15 mouse cellular contexts compared by ENCODE assay signal in genomic region chr11:121547925-121548324, GRCm38 (mm10). TPM values are rescaled to one million over a fixed set of nuclear protein-coding genes. Genes with fewer than 3 reads are reported as not detected.
DNase-seq lines count a peak whose midpoint lies in the region; ATAC-seq and TF ChIP-seq lines count a peak whose summit lies in the region.
"Had no signal": no experiment of that assay in that cellular context is flagged by ENCODE, and none has a peak within 500 bp of the region (broad histone marks: within the 10 kb centered on the region; RNA-seq: fewer than 3 reads in every experiment).

No protein-coding gene starts in this region.

- TF ChIP-seq CTCF in midbrain, postnatal 0 days (IDR thresholded peaks at IDR 0.05), result no peak
- TF ChIP-seq CTCF in liver, embryonic 14.5 days (IDR thresholded peaks at IDR 0.05; ENCODE audit: low read depth), result no peak

- peak overlapping the region; percentile 69 for H3K27ac ChIP-seq in midbrain, embryonic 10.5 days (replicated peaks)
- H3K27ac ChIP-seq in midbrain, postnatal 0 days (ENCODE audit: low read depth, low read length), result no peak overlapping the region
- peak overlapping the region; percentile 99 for H3K27ac ChIP-seq in liver, embryonic 14.5 days
- H3K27ac ChIP-seq: embryonic facial prominence, embryonic 13.5 days; heart, embryonic 15.5 days; hindbrain, embryonic 13.5 days; limb, embryonic 10.5 days; lung, embryonic 15.5 days had no signal

- H3K27me3 ChIP-seq in midbrain, embryonic 10.5 days (ENCODE audit: low read depth, poor library complexity, severe bottlenecking), result no peaks in the 10 kb centered on the region
- H3K27me3 ChIP-seq in midbrain, postnatal 0 days (ENCODE audit: insufficient read depth, low read length), result no peaks in the 10 kb centered on the region
- H3K27me3 ChIP-seq in liver, embryonic 14.5 days (ENCODE audit: control insufficient read depth, insufficient read depth, low read length), result no peaks in the 10 kb centered on the region
- H3K27me3 ChIP-seq: embryonic facial prominence, embryonic 13.5 days; heart, embryonic 15.5 days; hindbrain, embryonic 13.5 days; lung, embryonic 15.5 days had no signal

- DNase-seq in midbrain, embryonic 10.5 days (ENCODE audit: low spot score), result no peak
- DNase-seq in midbrain, postnatal 0 days (ENCODE audit: low spot score), result no peak
- DNase-seq in liver, embryonic 14.5 days (ENCODE audit: low read depth in 3 of 3, low spot score in 3 of 3), result peak; percentile 85 to 90 (median 87)
- DNase-seq in yolk sac, embryonic 10.5 days (ENCODE audit: low spot score), result peak; percentile 32
- no peak for DNase-seq in Muller cell, postnatal 12 days (ENCODE audit: inconsistent ontology term)
- no peak for DNase-seq in B cell, adult 2 months
- DNase-seq: adrenal gland, adult 2 months; forebrain, postnatal 0 days; gastrocnemius, postnatal 14 days had no signal

- WGBS in midbrain, embryonic 10.5 days, result 93% methylated on average over 4 of the region's 4 CpGs
- 97% methylated on average over 4 of the region's 4 CpGs for WGBS in midbrain, postnatal 0 days
- 19% methylated on average over 4 of the region's 4 CpGs for WGBS in liver, embryonic 14.5 days (ENCODE audit: insufficient replicate concordance)

- no peak overlapping the region for H3K9ac ChIP-seq in midbrain, postnatal 0 days (replicated peaks; ENCODE audit: low read length, poor library complexity, severe bottlenecking)
- peak overlapping the region; percentile 72 for H3K9ac ChIP-seq in liver, embryonic 14.5 days (replicated peaks)
- H3K9ac ChIP-seq: embryonic facial prominence, embryonic 13.5 days; forebrain, postnatal 0 days; heart, embryonic 15.5 days; hindbrain, embryonic 13.5 days; lung, embryonic 15.5 days had no signal

- ATAC-seq in midbrain, postnatal 0 days (ENCODE audit: low FRiP score), result no peak
- ATAC-seq in common myeloid progenitor, adult 5-6 weeks (replicated peaks; ENCODE audit: low read depth, poor library complexity, severe bottlenecking), result 0 out of 2 replicates have a peak, but pooled peaks have one; percentile 19
- peak; percentile 82 for ATAC-seq in liver, embryonic 14.5 days (ENCODE audit: insufficient read depth)
- ATAC-seq: forebrain, postnatal 0 days had no signal

- H3K4me2 ChIP-seq in midbrain, postnatal 0 days (ENCODE audit: low read depth, low read length, poor library complexity, severe bottlenecking), result no peak overlapping the region
- H3K4me2 ChIP-seq in liver, embryonic 14.5 days (ENCODE audit: low read depth), result peak overlapping the region; percentile 64
- H3K4me2 ChIP-seq: embryonic facial prominence, embryonic 13.5 days; heart, embryonic 15.5 days; hindbrain, embryonic 13.5 days; lung, embryonic 15.5 days had no signal

- H3K36me3 ChIP-seq in midbrain, embryonic 10.5 days, result peaks cover 6% of the 10 kb centered on the region
- H3K36me3 ChIP-seq in midbrain, postnatal 0 days (ENCODE audit: insufficient read depth, low read length), result peaks cover 11% of the 10 kb centered on the region; the same call in 1 of the 2 replicates
- peaks cover 8% of the 10 kb centered on the region for H3K36me3 ChIP-seq in liver, embryonic 14.5 days (replicated peaks; ENCODE audit: control insufficient read depth, insufficient read depth, low read depth)
- H3K36me3 ChIP-seq: heart, embryonic 15.5 days; lung, embryonic 15.5 days had no signal

- TF ChIP-seq EP300 in liver, embryonic 14.5 days (IDR thresholded peaks at IDR 0.05; ENCODE audit: low read depth), result peak; percentile 89

- no peak overlapping the region for H3K4me3 ChIP-seq in midbrain, embryonic 10.5 days
- no peak overlapping the region for H3K4me3 ChIP-seq in midbrain, postnatal 0 days (ENCODE audit: low read depth, low read length)
- 0 out of 4 replicates have a peak overlapping the region, but pooled peaks of 1 of the 2 experiments have one; percentile 20 for H3K4me3 ChIP-seq in liver, embryonic 14.5 days (ENCODE audit: insufficient read depth in 1 of 2, low read depth in 2 of 2, low read length in 2 of 2)
- H3K4me3 ChIP-seq: embryonic facial prominence, embryonic 13.5 days; heart, embryonic 15.5 days; hindbrain, embryonic 13.5 days; limb, embryonic 10.5 days; lung, embryonic 15.5 days had no signal

- H3K4me1 ChIP-seq in midbrain, embryonic 10.5 days, result peaks cover 33% of the 10 kb centered on the region
- peaks cover 16% of the 10 kb centered on the region; the same call in 1 of the 2 replicates for H3K4me1 ChIP-seq in midbrain, postnatal 0 days (ENCODE audit: insufficient read depth, low read length)
- peaks cover 68 to 74% of the 10 kb centered on the region in 2 experiments for H3K4me1 ChIP-seq in liver, embryonic 14.5 days (replicated peaks; ENCODE audit: control insufficient read depth in 2 of 2, insufficient read depth in 2 of 2, low read length in 1 of 2)

- no peaks in the 10 kb centered on the region for H3K9me3 ChIP-seq in midbrain, embryonic 10.5 days (replicated peaks)
- no peaks in the 10 kb centered on the region for H3K9me3 ChIP-seq in midbrain, postnatal 0 days (ENCODE audit: low read length)
- no peaks in the 10 kb centered on the region for H3K9me3 ChIP-seq in liver, embryonic 14.5 days (ENCODE audit: control insufficient read depth, low read length)
- H3K9me3 ChIP-seq: embryonic facial prominence, embryonic 13.5 days; heart, embryonic 15.5 days; hindbrain, embryonic 13.5 days; limb, embryonic 10.5 days; lung, embryonic 15.5 days had no signal

RNA-seq across cellular contexts. Expression of gene Zfp750, which starts 28.8 kb away (rescaled TPM):
- polyA plus RNA-seq in midbrain, embryonic 10.5 days (2016; fragmentation: Nextera tagmentation; extraction: Ambion mirVana), result 0.46 and 0.67 TPM in 2 replicates
- total RNA-seq in midbrain, postnatal 0 days (2014; rRNA removed), result 0.33 and 0.71 TPM in 2 replicates
- polyA plus RNA-seq in midbrain, postnatal 0 days (2015; fragmentation: Nextera tagmentation; extraction: Ambion mirVana), result 0.22 and 0.35 TPM in 2 replicates
- total RNA-seq in common myeloid progenitor, adult 5-6 weeks (2017), result not detected in 2 replicates
- 0.11 and 0.12 TPM in 2 replicates for polyA plus RNA-seq in liver, embryonic 14.5 days (2012; rRNA removed)
- polyA plus RNA-seq in liver, embryonic 14.5 days (2014; fragmentation: Nextera tagmentation; extraction: Ambion mirVana), result 0.23 and 0.24 TPM in 2 replicates
- total RNA-seq: gastrocnemius, postnatal 14 days had no signal

Comparison
In these comparisons a context has a peak if more than half of its experiments do, and no peak if none do; other contexts are left out.
1. DNase-seq: peak in liver, embryonic 14.5 days (3 of 3) and yolk sac, embryonic 10.5 days (single experiment); none in midbrain, embryonic 10.5 days (single experiment), midbrain, postnatal 0 days (single experiment), Muller cell, postnatal 12 days (single experiment) and B cell, adult 2 months (0 of 2).